42 mouse cellular contexts compared by ENCODE assay signal in genomic region chr3:30713334-30713733, GRCm38 (mm10). TPM values are rescaled to one million over a fixed set of nuclear protein-coding genes. Genes with fewer than 3 reads are reported as not detected.
DNase-seq lines count a peak whose midpoint lies in the region; ATAC-seq and TF ChIP-seq lines count a peak whose summit lies in the region.
"Had no signal": no experiment of that assay in that cellular context is flagged by ENCODE, and none has a peak within 500 bp of the region (broad histone marks: within the 10 kb centered on the region; RNA-seq: fewer than 3 reads in every experiment).

No protein-coding gene starts in this region.

- no peak overlapping the region for H3K27ac ChIP-seq in intestine, postnatal 0 days (ENCODE audit: low read depth, low read length)
- no peak overlapping the region for H3K27ac ChIP-seq in intestine, embryonic 15.5 days
- no peak overlapping the region for H3K27ac ChIP-seq in kidney, embryonic 15.5 days
- H3K27ac ChIP-seq: gastrocnemius, adult 2 months; hindbrain, embryonic 15.5 days; liver, embryonic 14.5 days; neural tube, embryonic 12.5 days had no signal

- DNase-seq in adrenal gland, adult (ENCODE audit: inconsistent age in 2 of 2, low spot score in 1 of 2), result peak; percentile 34 to 61
- no peak for DNase-seq in adrenal gland, postnatal 4 days (ENCODE audit: low spot score in 2 of 2)
- peak; percentile 23 for DNase-seq in kidney, postnatal 14 days
- DNase-seq in kidney, postnatal 36 days, result peak; percentile 14 to 56
- no peak for DNase-seq in B cell, adult 2 months
- DNase-seq: cerebellum, adult 2 months; cerebellum, postnatal 14 days; gastrocnemius, adult 2 months; gastrocnemius, postnatal 36 days; heart, adult 18-20 months; layer of hippocampus, adult 9-11 months; liver; lung, adult 2 months; lung, postnatal 14 days; right cerebral cortex, adult 18-20 months; spleen, adult 18-20 months; thymus, adult 2 months; thymus, postnatal 36 days had no signal

- no peak overlapping the region for H3K4me2 ChIP-seq in intestine, postnatal 0 days (replicated peaks; ENCODE audit: low read depth)
- H3K4me2 ChIP-seq in intestine, embryonic 15.5 days (replicated peaks), result no peak overlapping the region
- no peak overlapping the region for H3K4me2 ChIP-seq in kidney, embryonic 15.5 days
- H3K4me2 ChIP-seq: heart, embryonic 11.5 days; hindbrain, embryonic 15.5 days; midbrain, embryonic 11.5 days; neural tube, embryonic 12.5 days had no signal

- H3K36me3 ChIP-seq in intestine, postnatal 0 days (ENCODE audit: control insufficient read depth, insufficient read depth), result no peaks in the 10 kb centered on the region
- no peaks in the 10 kb centered on the region for H3K36me3 ChIP-seq in intestine, embryonic 15.5 days
- no peaks in the 10 kb centered on the region for H3K36me3 ChIP-seq in kidney, embryonic 15.5 days
- H3K36me3 ChIP-seq: G1E; hindbrain, embryonic 15.5 days; neural tube, embryonic 12.5 days had no signal

- 70% methylated on average over 1 of the region's 1 CpGs for WGBS in intestine, postnatal 0 days
- WGBS in intestine, embryonic 15.5 days, result 68% methylated on average over 1 of the region's 1 CpGs
- WGBS in kidney, embryonic 15.5 days, result 71% methylated on average over 1 of the region's 1 CpGs

- H3K9ac ChIP-seq in intestine, postnatal 0 days (ENCODE audit: low read depth, low read length), result no peak overlapping the region
- H3K9ac ChIP-seq in intestine, embryonic 15.5 days, result no peak overlapping the region
- no peak overlapping the region for H3K9ac ChIP-seq in kidney, embryonic 15.5 days
- H3K9ac ChIP-seq: hindbrain, embryonic 15.5 days; liver, embryonic 14.5 days; neural tube, embryonic 12.5 days had no signal

- no peaks in the 10 kb centered on the region for H3K27me3 ChIP-seq in intestine, postnatal 0 days (replicated peaks; ENCODE audit: control insufficient read depth, insufficient read depth, low read length)
- H3K27me3 ChIP-seq in intestine, embryonic 15.5 days (replicated peaks), result no peaks in the 10 kb centered on the region
- no peaks in the 10 kb centered on the region for H3K27me3 ChIP-seq in kidney, embryonic 15.5 days
- H3K27me3 ChIP-seq: hindbrain, embryonic 15.5 days; neural tube, embryonic 12.5 days had no signal

- TF ChIP-seq CTCF in intestine, postnatal 0 days (IDR thresholded peaks at IDR 0.05; ENCODE audit: low read depth), result peak; percentile 35

- H3K9me3 ChIP-seq in intestine, postnatal 0 days (ENCODE audit: control insufficient read depth), result no peaks in the 10 kb centered on the region
- H3K9me3 ChIP-seq in intestine, embryonic 15.5 days, result no peaks in the 10 kb centered on the region
- H3K9me3 ChIP-seq in kidney, embryonic 15.5 days (replicated peaks), result no peaks in the 10 kb centered on the region
- H3K9me3 ChIP-seq: G1E; hindbrain, embryonic 15.5 days; neural tube, embryonic 12.5 days had no signal

- no peak overlapping the region for H3K4me3 ChIP-seq in intestine, postnatal 0 days (ENCODE audit: low read depth, low read length)
- no peak overlapping the region for H3K4me3 ChIP-seq in intestine, embryonic 15.5 days (replicated peaks)
- no peak overlapping the region for H3K4me3 ChIP-seq in kidney, embryonic 15.5 days (replicated peaks)
- H3K4me3 ChIP-seq: erythroblast, embryonic 14.5 days; gastrocnemius, adult 2 months; hindbrain, embryonic 15.5 days; myocyte; neural tube, embryonic 12.5 days had no signal

- no peak for ATAC-seq in intestine, postnatal 0 days
- ATAC-seq in intestine, embryonic 15.5 days, result no peak
- ATAC-seq in kidney, embryonic 15.5 days (replicated peaks; ENCODE audit: low FRiP score), result no peak
- ATAC-seq: forebrain, embryonic 16.5 days; inflammation-experienced regulatory T-cells, adult 6 months; midbrain, embryonic 16.5 days had no signal

- no peaks in the 10 kb centered on the region for H3K4me1 ChIP-seq in intestine, postnatal 0 days (replicated peaks; ENCODE audit: control insufficient read depth, insufficient read depth, low read length)
- no peaks in the 10 kb centered on the region for H3K4me1 ChIP-seq in intestine, embryonic 15.5 days (replicated peaks)
- H3K4me1 ChIP-seq in kidney, embryonic 15.5 days, result no peaks in the 10 kb centered on the region
- H3K4me1 ChIP-seq: hindbrain, embryonic 15.5 days; neural tube, embryonic 12.5 days had no signal

RNA-seq across cellular contexts. Expression of gene Lrrc31, which starts 13.7 kb away (rescaled TPM):
- under 1 TPM in 1 of 2 experiments, not detected in 1; 0.14 TPM for total RNA-seq in adrenal gland, postnatal 4 days (2021)
- 0.69 and 0.73 TPM in 2 replicates for polyA plus RNA-seq in intestine, postnatal 0 days (2015; fragmentation: Nextera tagmentation; extraction: Ambion mirVana)
- polyA plus RNA-seq in intestine, embryonic 15.5 days (2015; fragmentation: Nextera tagmentation; extraction: Ambion mirVana), result 1.3 and 1.9 TPM in 2 replicates
- 0.08 and 0.18 TPM in 2 replicates for polyA plus RNA-seq in kidney, embryonic 15.5 days (2015; fragmentation: Nextera tagmentation; extraction: Ambion mirVana)
- total RNA-seq: adrenal gland, postnatal 36 days; gastrocnemius, adult 2 months; gastrocnemius, postnatal 36 days; hematopoietic stem cell, adult 5-6 weeks; left cerebral cortex, adult 18-20 months; left cerebral cortex, postnatal 14 days; megakaryocyte progenitor cell, adult 5-6 weeks had no signal
- polyA plus RNA-seq: cerebellum, adult 2 months; cortical plate, adult 2 months; erythroblast, embryonic 14.5 days; forebrain, embryonic 11.5 days; forebrain, embryonic 16.5 days; G1E; heart, embryonic 11.5 days; hindbrain, embryonic 15.5 days; liver, embryonic 14.5 days; midbrain, embryonic 11.5 days; myocyte; neural tube, embryonic 12.5 days had no signal

RNA-seq across cellular contexts. Expression of gene Samd7, which starts 32.8 kb away (rescaled TPM):
- under 1 TPM in 1 of 2 experiments, not detected in 1; 0.08 TPM for total RNA-seq in adrenal gland, postnatal 4 days (2021)
- polyA plus RNA-seq in intestine, postnatal 0 days (2015; fragmentation: Nextera tagmentation; extraction: Ambion mirVana), result not detected in 2 replicates
- polyA plus RNA-seq in intestine, embryonic 15.5 days (2015; fragmentation: Nextera tagmentation; extraction: Ambion mirVana), result not detected in 2 replicates
- not detected in 2 replicates for polyA plus RNA-seq in kidney, embryonic 15.5 days (2015; fragmentation: Nextera tagmentation; extraction: Ambion mirVana)
- total RNA-seq: adrenal gland, postnatal 36 days; gastrocnemius, adult 2 months; gastrocnemius, postnatal 36 days; heart, adult 18-20 months; hematopoietic stem cell, adult 5-6 weeks; left cerebral cortex, adult 18-20 months; megakaryocyte progenitor cell, adult 5-6 weeks had no signal
- polyA plus RNA-seq: embryonic facial prominence, embryonic 14.5 days; erythroblast, embryonic 14.5 days; forebrain, embryonic 11.5 days; forebrain, embryonic 16.5 days; G1E; heart, embryonic 11.5 days; heart, embryonic 16.5 days; inflammation-experienced regulatory T-cells, adult 6 months; limb, embryonic 11.5 days; lung, adult 2 months; midbrain, embryonic 11.5 days; myocyte; neural tube, embryonic 12.5 days; thymus, adult 2 months had no signal

Comparison
In these comparisons a context has a peak if more than half of its experiments do, and no peak if none do; other contexts are left out.
1. DNase-seq: peak in adrenal gland, adult (2 of 2), kidney, postnatal 14 days (single experiment) and kidney, postnatal 36 days (2 of 2); none in adrenal gland, postnatal 4 days (0 of 2) and B cell, adult 2 months (0 of 2).